Mouse (Mus musculus) MN1 (cell line): ENCODE measurements around the gene Ncor1.

Source experiments
- DNase-seq: peaks from one replicate; pipeline ENCODE4 v3.0.0-alpha.2; 2016; ENCODE audit warnings: low spot score

The Ncor1 gene

DNA sequence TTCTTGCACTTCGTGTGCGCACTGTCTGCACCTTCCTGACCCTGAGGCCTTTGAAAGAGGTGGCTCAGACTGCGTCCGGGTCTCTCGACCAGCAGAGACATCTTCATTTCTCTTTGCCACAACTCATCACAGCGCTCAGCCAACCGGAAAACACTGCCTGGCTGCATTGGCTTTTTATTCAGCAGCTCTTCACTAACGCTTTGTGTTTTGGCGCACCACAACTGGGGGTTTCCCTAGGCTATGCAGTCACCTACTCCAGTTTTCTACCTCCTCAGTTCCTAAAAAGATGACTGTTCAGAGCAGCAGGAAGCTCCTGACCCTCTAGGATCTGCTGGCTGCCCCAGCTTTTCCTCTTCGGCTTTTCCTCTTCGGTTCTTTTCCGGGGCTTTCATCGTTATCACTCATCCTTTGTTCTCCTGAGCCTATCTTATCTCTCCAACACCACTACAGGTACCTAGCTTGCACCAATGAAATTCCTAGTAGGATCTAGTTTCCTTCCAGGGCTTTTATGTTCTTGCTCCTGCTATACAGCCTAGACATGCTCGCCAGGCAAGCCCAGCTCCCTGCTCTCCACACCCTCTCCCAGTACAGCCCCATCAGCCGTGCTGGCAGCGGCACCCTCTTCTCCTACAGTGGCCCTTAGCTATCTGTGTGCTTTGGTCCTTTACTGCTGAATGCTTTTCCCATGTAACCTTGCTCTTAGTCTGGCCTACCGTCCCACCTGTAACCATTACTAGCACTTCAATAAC lies 191.7 kb downstream of the Ncor1 start:
- DNase-seq, result no peak
